Mouse (Mus musculus): ENCODE results near the gene Phldb1. TPM values are rescaled to one million over a fixed set of nuclear protein-coding genes. Genes with fewer than 3 reads are reported as not detected.

The Phldb1 gene
- polyA plus RNA-seq, 1 experiment = 151 TPM

DNA sequence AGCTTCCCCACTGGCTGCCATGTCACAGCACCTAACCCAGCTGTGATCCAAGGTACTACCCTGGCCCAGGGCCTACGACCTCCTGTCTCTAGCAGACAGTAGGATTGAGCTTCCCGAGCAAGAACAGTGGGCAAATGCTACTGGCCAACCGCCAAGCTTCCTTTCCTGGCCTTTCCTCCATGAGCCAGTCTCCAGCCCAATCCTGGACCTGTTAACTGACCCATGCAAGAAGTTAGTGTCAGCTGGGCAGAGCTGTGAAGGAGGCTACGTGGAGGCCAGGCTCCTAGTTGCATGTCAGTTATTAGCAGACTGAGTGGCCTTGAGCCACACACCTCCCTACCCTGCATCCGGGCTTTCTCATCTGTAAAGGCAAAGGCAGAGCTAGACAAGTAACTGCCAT is 35.3 kb downstream of the Phldb1 start:
- DNase-seq (ENCODE audit: low read depth) = no peak
- no peak for TF ChIP-seq CTCF (IDR thresholded peaks at IDR 0.05; ENCODE audit: borderline replicate concordance, extremely low read depth, insufficient read depth, insufficient read length)
- TF ChIP-seq POLR2A (IDR thresholded peaks at IDR 0.05; ENCODE audit: borderline replicate concordance, extremely low read depth, insufficient read depth, insufficient read length, poor library complexity, severe bottlenecking) = no peak

DNA sequence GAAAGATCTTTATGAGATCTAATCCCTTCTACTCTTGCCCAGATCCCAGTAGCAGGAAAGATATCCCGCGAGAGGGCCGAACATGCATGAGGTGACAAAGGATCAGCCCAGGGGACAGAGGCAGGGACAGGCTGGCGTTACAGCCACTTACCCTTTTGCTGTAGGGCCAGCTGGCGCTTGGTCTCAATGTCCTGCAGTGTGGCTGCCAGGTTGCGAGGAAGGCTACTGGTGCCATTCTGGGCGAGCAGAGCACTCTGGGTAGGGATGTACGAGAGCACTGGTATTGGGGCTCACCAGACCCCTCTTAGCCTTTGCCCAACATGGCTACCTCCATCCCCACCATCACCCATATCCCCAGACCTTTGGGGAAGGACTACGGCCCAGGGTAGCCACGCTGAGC is 35.8 kb downstream of the Phldb1 start:
- no peak for DNase-seq (ENCODE audit: low read depth)
- TF ChIP-seq CTCF (IDR thresholded peaks at IDR 0.05; ENCODE audit: borderline replicate concordance, extremely low read depth, insufficient read depth, insufficient read length) = no peak
- no peak for TF ChIP-seq POLR2A (IDR thresholded peaks at IDR 0.05; ENCODE audit: borderline replicate concordance, extremely low read depth, insufficient read depth, insufficient read length, poor library complexity, severe bottlenecking)

DNA sequence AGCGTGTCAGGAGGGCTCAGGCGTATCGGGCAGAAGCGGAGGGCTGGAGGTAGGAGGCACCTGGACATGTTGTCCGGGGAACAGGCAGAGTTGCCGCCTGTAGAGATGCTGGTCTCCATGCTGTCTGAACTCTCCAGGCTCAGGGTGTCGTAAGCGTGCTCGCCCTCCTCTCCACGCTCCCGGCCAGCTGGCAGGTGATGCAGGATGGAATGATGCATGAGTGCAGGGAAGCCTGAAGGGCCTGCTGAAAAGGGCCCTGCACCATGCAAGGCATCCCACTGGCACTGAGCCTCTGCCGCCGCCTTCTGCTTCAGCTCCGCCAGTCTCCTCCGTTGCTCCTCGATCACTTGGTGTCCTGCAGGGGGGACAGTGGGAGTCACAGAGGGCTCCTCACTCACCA is 37.1 kb downstream of the Phldb1 start:
- TF ChIP-seq POLR2A (IDR thresholded peaks at IDR 0.05; ENCODE audit: borderline replicate concordance, extremely low read depth, insufficient read depth, insufficient read length, poor library complexity, severe bottlenecking) (no peak), CTCF (IDR thresholded peaks at IDR 0.05; ENCODE audit: borderline replicate concordance, extremely low read depth, insufficient read depth, insufficient read length) (no peak)
- no peak for DNase-seq (ENCODE audit: low read depth)

DNA sequence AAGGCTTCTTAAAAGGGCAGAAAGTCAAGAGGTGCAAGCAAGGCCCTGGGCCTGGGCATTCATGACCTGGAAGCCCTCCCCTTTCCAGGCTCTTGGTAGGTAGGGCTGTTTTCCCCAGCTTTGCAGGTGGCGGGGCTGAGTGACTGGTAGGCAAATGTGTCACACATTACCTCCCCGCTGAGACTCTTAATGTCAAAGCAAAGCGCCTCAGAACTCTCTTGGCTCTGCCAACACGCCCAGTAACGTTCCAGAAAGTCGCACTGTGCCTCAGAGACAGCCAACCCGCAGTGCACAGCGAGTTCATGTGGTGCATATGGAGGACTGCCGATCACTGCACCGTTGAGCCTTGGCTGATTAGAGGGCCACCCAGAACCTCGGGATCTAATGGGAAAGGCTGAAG is 41.9 kb downstream of the Phldb1 start:
- TF ChIP-seq POLR2A (IDR thresholded peaks at IDR 0.05; ENCODE audit: borderline replicate concordance, extremely low read depth, insufficient read depth, insufficient read length, poor library complexity, severe bottlenecking) = no peak
- no peak for TF ChIP-seq CTCF (IDR thresholded peaks at IDR 0.05; ENCODE audit: borderline replicate concordance, extremely low read depth, insufficient read depth, insufficient read length)
- DNase-seq (ENCODE audit: low read depth) = peak; percentile 57

DNA sequence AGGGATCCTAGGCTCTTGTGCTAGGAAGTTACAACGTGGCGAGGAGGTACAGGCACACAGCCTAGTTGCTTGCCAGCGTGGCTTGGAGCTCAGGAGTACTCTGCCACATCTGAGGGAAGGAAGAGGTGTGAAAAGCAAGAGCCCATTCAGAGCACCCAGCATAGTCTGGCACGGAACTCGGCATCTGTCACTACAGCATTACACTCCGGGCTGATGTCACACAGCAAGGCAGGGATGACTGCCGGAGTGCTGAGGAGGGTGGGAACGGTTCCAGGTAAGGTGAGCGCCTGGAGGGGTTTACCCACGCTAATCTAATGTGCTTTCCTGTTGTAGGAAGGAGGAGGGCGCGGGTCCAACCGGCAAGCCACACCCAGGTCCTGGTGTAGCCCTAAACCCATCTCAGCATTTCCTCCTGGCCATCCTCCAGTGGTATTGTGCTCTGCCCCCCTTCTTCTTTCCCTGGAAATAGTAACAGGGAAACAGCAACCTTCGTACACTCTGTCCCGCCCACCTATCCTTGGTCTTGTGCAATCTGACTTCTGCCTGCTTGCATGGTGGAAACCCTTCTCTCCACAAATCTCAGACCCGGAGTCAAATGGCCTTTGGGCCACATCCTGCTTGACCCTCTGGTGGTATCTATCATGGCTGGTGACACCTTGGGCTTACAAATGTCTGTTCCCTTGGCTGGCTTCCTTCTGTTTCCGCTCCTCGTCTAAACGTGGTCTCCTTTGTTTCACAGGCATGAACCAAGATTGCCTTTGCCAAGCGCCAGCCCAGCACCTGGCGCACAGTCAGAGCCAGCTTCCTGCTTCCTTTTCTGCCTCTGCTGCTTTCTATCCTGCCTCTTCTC is 43.1 kb downstream of the Phldb1 start:
- peak; percentile 80 for DNase-seq (ENCODE audit: low read depth)
- no peak for TF ChIP-seq POLR2A (IDR thresholded peaks at IDR 0.05; ENCODE audit: borderline replicate concordance, extremely low read depth, insufficient read depth, insufficient read length, poor library complexity, severe bottlenecking)
- no peak for TF ChIP-seq CTCF (IDR thresholded peaks at IDR 0.05; ENCODE audit: borderline replicate concordance, extremely low read depth, insufficient read depth, insufficient read length)

DNA sequence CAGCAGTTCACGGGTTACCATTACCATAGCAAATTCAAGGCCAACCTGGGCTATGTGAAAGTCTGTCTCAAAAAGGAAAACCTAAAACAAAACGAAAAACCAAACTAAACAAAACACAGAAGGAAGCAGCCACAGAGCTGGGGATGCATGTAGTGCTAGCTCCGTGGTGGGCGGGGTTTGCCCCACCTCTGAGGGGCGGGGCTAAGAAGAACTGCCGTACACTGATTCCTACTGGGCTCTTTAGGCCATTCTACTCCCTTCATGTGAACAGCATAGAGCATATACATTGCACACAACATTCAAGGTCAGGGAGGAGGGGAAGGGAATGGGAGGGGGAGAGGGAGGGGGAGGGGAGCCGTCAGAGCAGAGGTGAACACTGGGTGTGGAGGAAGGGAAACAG is 44.4 kb downstream of the Phldb1 start:
- DNase-seq (ENCODE audit: low read depth) = no peak
- TF ChIP-seq POLR2A (IDR thresholded peaks at IDR 0.05; ENCODE audit: borderline replicate concordance, extremely low read depth, insufficient read depth, insufficient read length, poor library complexity, severe bottlenecking) = no peak
- no peak for TF ChIP-seq CTCF (IDR thresholded peaks at IDR 0.05; ENCODE audit: borderline replicate concordance, extremely low read depth, insufficient read depth, insufficient read length)

DNA sequence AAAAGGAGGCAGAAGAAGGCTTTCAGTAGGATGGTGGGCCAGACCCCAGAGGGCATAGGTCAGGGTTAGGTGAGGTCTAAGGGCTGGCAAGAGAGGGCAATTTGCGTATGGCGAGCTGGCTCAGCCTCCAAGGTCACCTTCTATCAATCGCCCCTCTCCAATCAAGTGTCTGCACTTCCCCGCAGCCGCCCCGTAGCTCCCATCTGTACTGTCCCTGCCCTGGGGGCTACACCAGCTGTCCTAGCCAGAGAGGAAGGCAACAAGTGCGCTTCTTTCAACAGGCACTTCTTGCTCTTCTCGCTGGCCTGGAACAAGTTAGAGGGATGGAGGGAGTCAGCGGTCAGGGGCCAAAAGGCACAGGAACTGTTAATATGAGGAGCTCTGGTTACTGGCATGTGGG is 47.0 kb downstream of the Phldb1 start:
- TF ChIP-seq POLR2A (IDR thresholded peaks at IDR 0.05; ENCODE audit: borderline replicate concordance, extremely low read depth, insufficient read depth, insufficient read length, poor library complexity, severe bottlenecking) (no peak), CTCF (IDR thresholded peaks at IDR 0.05; ENCODE audit: borderline replicate concordance, extremely low read depth, insufficient read depth, insufficient read length) (no peak)
- no peak for DNase-seq (ENCODE audit: low read depth)

DNA sequence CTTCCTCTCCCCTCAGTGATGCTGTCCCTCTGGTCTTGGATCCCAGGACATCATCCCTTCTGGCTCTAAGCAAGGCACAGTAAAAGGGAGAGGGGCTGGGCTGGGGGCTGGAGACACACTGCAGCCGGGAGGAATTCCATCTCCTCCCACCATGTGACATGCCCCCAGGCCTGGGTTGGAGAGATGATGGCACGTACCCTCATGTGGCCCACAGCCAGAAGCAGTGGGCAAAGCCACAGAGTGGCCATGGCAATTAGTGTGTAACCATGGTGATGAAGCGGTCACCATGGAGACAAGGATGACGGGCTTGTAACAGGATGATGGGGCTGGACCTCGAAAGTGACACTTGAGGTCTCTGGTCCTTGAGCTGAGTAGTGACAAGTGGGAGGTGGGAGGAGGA is 48.4 kb downstream of the Phldb1 start:
- DNase-seq (ENCODE audit: low read depth) = peak; percentile 91
- TF ChIP-seq CTCF (IDR thresholded peaks at IDR 0.05; ENCODE audit: borderline replicate concordance, extremely low read depth, insufficient read depth, insufficient read length) = no peak
- TF ChIP-seq POLR2A (IDR thresholded peaks at IDR 0.05; ENCODE audit: borderline replicate concordance, extremely low read depth, insufficient read depth, insufficient read length, poor library complexity, severe bottlenecking) = no peak

DNA sequence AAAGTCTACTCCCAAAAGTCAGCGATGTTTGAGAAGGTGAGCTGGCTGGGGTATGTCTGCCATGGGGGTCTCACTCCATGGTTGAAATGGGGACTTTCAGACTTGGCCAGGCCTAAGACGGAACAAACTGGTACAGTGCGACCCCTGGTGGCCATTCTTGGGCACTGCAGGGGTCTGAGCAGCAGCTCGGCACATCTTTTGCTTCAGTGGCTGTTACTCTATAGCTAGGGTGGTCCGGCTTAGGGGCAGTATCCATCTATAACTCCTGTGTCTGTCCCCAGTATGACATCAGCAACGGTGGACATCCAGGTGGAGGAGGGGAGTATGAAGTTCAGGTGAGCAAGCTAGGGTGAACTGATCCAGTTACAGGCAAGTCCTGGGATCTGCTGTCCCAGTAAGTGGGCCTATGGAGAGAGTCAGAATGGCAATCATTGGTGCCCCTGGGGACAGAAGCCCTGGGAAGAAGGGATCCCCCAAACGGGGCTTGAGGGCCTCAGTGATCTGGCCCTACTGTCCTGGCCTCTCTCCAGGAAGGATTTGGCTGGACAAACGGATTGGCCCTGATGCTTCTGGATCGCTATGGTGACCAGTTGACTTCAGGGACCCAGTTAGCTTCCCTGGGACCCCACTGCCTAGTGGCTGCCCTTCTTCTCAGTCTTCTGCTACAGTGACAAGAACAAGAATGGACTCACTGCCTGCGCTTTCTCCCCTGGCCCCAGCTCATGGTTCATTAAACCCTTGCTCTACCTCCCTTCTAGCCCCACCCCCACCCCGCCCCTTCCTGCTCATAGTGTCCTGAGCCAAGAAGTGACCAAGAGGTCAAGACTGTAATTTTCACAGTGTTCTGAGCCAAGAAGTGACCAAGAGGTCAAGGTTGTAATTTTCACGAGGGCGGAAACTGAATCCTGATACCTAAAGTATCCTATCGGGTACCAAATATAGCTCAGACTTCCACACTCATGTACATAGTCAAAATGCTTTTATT is 49.4 kb downstream of the Phldb1 start:
- no peak for TF ChIP-seq POLR2A (IDR thresholded peaks at IDR 0.05; ENCODE audit: borderline replicate concordance, extremely low read depth, insufficient read depth, insufficient read length, poor library complexity, severe bottlenecking)
- peak; percentile 99 for TF ChIP-seq CTCF (IDR thresholded peaks at IDR 0.05; ENCODE audit: borderline replicate concordance, extremely low read depth, insufficient read depth, insufficient read length)
- DNase-seq (ENCODE audit: low read depth) = peak; percentile 85

DNA sequence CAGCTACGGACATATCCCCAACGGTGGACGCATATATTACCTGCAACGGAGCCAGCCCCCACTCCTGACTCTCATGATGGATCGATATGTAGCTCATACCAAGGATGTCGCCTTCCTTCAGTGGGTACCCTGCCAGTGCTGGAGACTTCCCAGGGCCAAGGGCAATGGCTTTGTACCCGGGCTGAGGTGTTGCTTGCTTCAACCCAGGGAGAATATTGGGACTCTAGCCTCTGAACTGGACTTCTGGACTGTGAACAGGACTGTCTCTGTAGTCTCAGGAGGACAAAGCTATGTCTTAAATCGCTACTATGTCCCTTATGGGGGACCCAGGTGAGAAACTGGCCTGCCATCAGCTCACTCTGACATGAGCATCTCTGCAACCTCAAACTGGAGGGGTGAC is 52.0 kb downstream of the Phldb1 start:
- no peak for DNase-seq (ENCODE audit: low read depth)
- TF ChIP-seq POLR2A (IDR thresholded peaks at IDR 0.05; ENCODE audit: borderline replicate concordance, extremely low read depth, insufficient read depth, insufficient read length, poor library complexity, severe bottlenecking) = no peak
- TF ChIP-seq CTCF (IDR thresholded peaks at IDR 0.05; ENCODE audit: borderline replicate concordance, extremely low read depth, insufficient read depth, insufficient read length) = no peak

DNA sequence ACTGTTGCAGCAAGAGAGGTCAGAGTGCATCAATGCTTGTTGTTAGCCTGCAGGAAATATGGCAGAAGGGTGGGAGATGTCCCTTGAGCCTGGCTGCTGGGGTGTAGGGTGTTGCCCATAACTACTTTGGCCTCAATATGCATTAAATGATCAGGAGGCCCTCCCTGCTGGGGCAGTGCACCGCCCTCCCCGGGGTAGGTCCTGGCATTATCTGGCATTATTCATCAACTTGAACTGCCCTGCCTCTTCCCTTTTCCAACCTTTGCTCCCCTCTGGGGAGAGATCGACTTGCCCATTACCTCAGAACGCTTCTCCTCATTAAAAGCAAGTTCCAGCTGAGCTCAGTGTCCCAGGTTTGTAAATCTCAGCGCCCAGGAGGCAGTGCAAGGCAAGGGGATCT is 55.4 kb downstream of the Phldb1 start:
- TF ChIP-seq POLR2A (IDR thresholded peaks at IDR 0.05; ENCODE audit: borderline replicate concordance, extremely low read depth, insufficient read depth, insufficient read length, poor library complexity, severe bottlenecking) (no peak), CTCF (IDR thresholded peaks at IDR 0.05; ENCODE audit: borderline replicate concordance, extremely low read depth, insufficient read depth, insufficient read length) (no peak)
- DNase-seq (ENCODE audit: low read depth) = no peak
